Mouse (Mus musculus) MEL (cell line): Measurements from ENCODE around the gene Ssh3. TPM values are rescaled to one million over a fixed set of nuclear protein-coding genes. Genes with fewer than 3 reads are reported as not detected.
A peak's percentile ranks its signal among the peaks of the same experiment; 100 is the strongest.

Source experiments
- DNase-seq: peaks from one replicate; pipeline ENCODE4 v3.0.0; 2011; ENCODE audit warnings: low read depth, low spot score
- H3K27ac ChIP-seq: 2 replicates; pipeline ENCODE4 v1.5.1; 2012; ENCODE audit warnings: low read depth, mild to moderate bottlenecking, control low read depth, low read length, moderate library complexity; ENCODE audit not compliant: control insufficient read depth
- H3K27me3 ChIP-seq, 2 experiments: fragments of 150-350 bp in 1 of 2; sonication (generic) in 1 of 2; 2 replicates each; pipeline ENCODE4 v1.6.1; 2012; ENCODE audit warnings: low read length in 2 of 2, mild to moderate bottlenecking in 2 of 2, improper control_type of control experiment in 1 of 2, moderate library complexity in 1 of 2; ENCODE audit not compliant: insufficient read depth in 2 of 2, control insufficient read depth in 1 of 2
- H3K36me3 ChIP-seq, 2 experiments: 2 replicates each; pipeline ENCODE4 v1.6.1; 2012 to 2014; ENCODE audit warnings: low read length in 2 of 2, improper control_type of control experiment in 1 of 2, inconsistent platforms in 1 of 2, mild to moderate bottlenecking in 1 of 2; ENCODE audit not compliant: insufficient read depth in 2 of 2, control insufficient read depth in 1 of 2
- H3K4me1 ChIP-seq, 2 experiments: fragments of 150-350 bp in 1 of 2; sonication (generic) in 1 of 2; 2 replicates each; pipeline ENCODE4 v1.6.1; 2012; ENCODE audit warnings: low read length in 2 of 2, improper control_type of control experiment in 1 of 2, mild to moderate bottlenecking in 1 of 2; ENCODE audit not compliant: insufficient read depth in 2 of 2, control insufficient read depth in 1 of 2
- H3K4me3 ChIP-seq, 2 experiments: fragments of 150-350 bp in 1 of 2; sonication (generic) in 1 of 2; 2 replicates each; pipeline ENCODE4 v1.5.1; 2012; ENCODE audit warnings: low read depth in 2 of 2, low read length in 2 of 2, mild to moderate bottlenecking in 2 of 2, moderate library complexity in 2 of 2, control low read depth in 1 of 2, improper control_type of control experiment in 1 of 2; ENCODE audit not compliant: control insufficient read depth in 1 of 2, insufficient read depth in 1 of 2
- H3K79me2 ChIP-seq: 2 replicates; pipeline ENCODE4 v1.6.1; 2012; ENCODE audit warnings: mild to moderate bottlenecking, low read length, moderate library complexity; ENCODE audit not compliant: control insufficient read depth, poor library complexity, insufficient read depth
- H3K9ac ChIP-seq: 2 replicates; pipeline ENCODE4 v1.6.1; 2012; ENCODE audit warnings: low read depth, mild to moderate bottlenecking, control low read depth, low read length, moderate library complexity; ENCODE audit not compliant: control insufficient read depth, poor library complexity, severe bottlenecking
- H3K9me3 ChIP-seq: fragments of 150-350 bp; sonication (generic); replicated peaks from 2 replicates; pipeline ENCODE4 v1.6.1; 2012; ENCODE audit warnings: mild to moderate bottlenecking, low read length, improper control_type of control experiment, moderate library complexity; ENCODE audit not compliant: insufficient read depth
- CHD1 ChIP-seq: IDR thresholded peaks from 2 replicates; pipeline ENCODE4 v1.6.1; 2012; ENCODE audit warnings: low read depth, mild to moderate bottlenecking, inconsistent platforms, low read length, improper control_type of control experiment
- CHD2 ChIP-seq: IDR thresholded peaks from 2 replicates; pipeline ENCODE4 v1.6.1; 2011; ENCODE audit warnings: low read length, improper control_type of control experiment
- CTCF ChIP-seq, 3 experiments: IDR thresholded peaks in 2 of 3; conservative IDR thresholded peaks in 1 of 3; 2 replicates each; pipeline ENCODE4 v1.5.1; 2011 to 2012; ENCODE audit warnings: low read length in 3 of 3, low read depth in 2 of 3, mild to moderate bottlenecking in 2 of 3, improper control_type of control experiment in 1 of 3, inconsistent platforms in 1 of 3, mixed read lengths in 1 of 3, moderate library complexity in 1 of 3; ENCODE audit not compliant: control insufficient read depth in 1 of 3, insufficient read depth in 1 of 3, poor library complexity in 1 of 3, severe bottlenecking in 1 of 3
- E2F4 ChIP-seq: IDR thresholded peaks from 2 replicates; pipeline ENCODE4 v1.6.1; 2011; ENCODE audit warnings: low read depth, low read length, improper control_type of control experiment, borderline replicate concordance
- ETS1 ChIP-seq: IDR thresholded peaks from 2 replicates; pipeline ENCODE4 v1.6.1; 2012; ENCODE audit warnings: low read depth, mild to moderate bottlenecking, inconsistent platforms, low read length, improper control_type of control experiment, moderate library complexity
- GABPA ChIP-seq: IDR thresholded peaks from 2 replicates; pipeline ENCODE4 v1.6.1; 2012; ENCODE audit warnings: low read depth, mild to moderate bottlenecking, inconsistent platforms, low read length, improper control_type of control experiment, moderate library complexity
- GATA1 ChIP-seq: IDR thresholded peaks from 2 replicates; pipeline ENCODE4 v1.6.1; 2011; ENCODE audit warnings: low read depth, low read length, improper control_type of control experiment
- HCFC1 ChIP-seq: IDR thresholded peaks from 2 replicates; pipeline ENCODE4 v1.6.1; 2012; ENCODE audit warnings: low read depth, mild to moderate bottlenecking, inconsistent platforms, low read length, improper control_type of control experiment, moderate library complexity
- JUND ChIP-seq: IDR thresholded peaks from 2 replicates; pipeline ENCODE4 v1.6.1; 2011; ENCODE audit warnings: low read depth, mild to moderate bottlenecking, improper control_type of control experiment, low read length
- KAT2A ChIP-seq: conservative IDR thresholded peaks from 2 replicates; pipeline ENCODE4 v1.6.1; 2012; ENCODE audit warnings: low read depth, low read length, improper control_type of control experiment, inconsistent platforms
- MAFK ChIP-seq: IDR thresholded peaks from 2 replicates; pipeline ENCODE4 v1.6.1; 2011; ENCODE audit warnings: low read depth, mild to moderate bottlenecking, low read length, improper control_type of control experiment, borderline replicate concordance
- MXI1 ChIP-seq: IDR thresholded peaks from 2 replicates; pipeline ENCODE4 v1.6.1; 2011; ENCODE audit warnings: mild to moderate bottlenecking, low read depth, low read length, improper control_type of control experiment
- MYB ChIP-seq: IDR thresholded peaks from 2 replicates; pipeline ENCODE4 v1.6.1; 2011; ENCODE audit warnings: mild to moderate bottlenecking, low read depth, low read length, improper control_type of control experiment
- MYC ChIP-seq: IDR thresholded peaks from 2 replicates; pipeline ENCODE4 v1.6.1; 2011; ENCODE audit warnings: low read depth, mild to moderate bottlenecking, low read length, improper control_type of control experiment, moderate library complexity
- NELFE ChIP-seq: IDR thresholded peaks from 2 replicates; pipeline ENCODE4 v1.6.1; 2011; ENCODE audit warnings: low read depth, low read length, improper control_type of control experiment
- POLR2AphosphoS2 ChIP-seq: IDR thresholded peaks from 2 replicates; pipeline ENCODE4 v1.6.1; 2011; ENCODE audit warnings: low read length, improper control_type of control experiment
- RAD21 ChIP-seq: IDR thresholded peaks from 2 replicates; pipeline ENCODE4 v1.6.1; 2011; ENCODE audit warnings: mild to moderate bottlenecking, low read depth, low read length, improper control_type of control experiment
- TBP ChIP-seq: IDR thresholded peaks from 2 replicates; pipeline ENCODE4 v1.8.0; 2011; ENCODE audit warnings: low read depth, low read length, improper control_type of control experiment
- TCF12 ChIP-seq: IDR thresholded peaks from 2 replicates; pipeline ENCODE4 v1.6.1; 2014; ENCODE audit warnings: low read depth, mild to moderate bottlenecking, inconsistent platforms, low read length, improper control_type of control experiment, moderate library complexity
- UBTF ChIP-seq: IDR thresholded peaks from 2 replicates; pipeline ENCODE4 v1.6.1; 2012; ENCODE audit warnings: low read depth, mild to moderate bottlenecking, inconsistent platforms, low read length, improper control_type of control experiment, moderate library complexity, borderline replicate concordance; ENCODE audit not compliant: insufficient read depth
- USF2 ChIP-seq, 2 experiments: IDR thresholded peaks; 2 replicates each; pipeline ENCODE4 v1.6.1; 2011 to 2012; ENCODE audit warnings: improper control_type of control experiment in 2 of 2, low read length in 2 of 2, borderline replicate concordance in 1 of 2, inconsistent platforms in 1 of 2, low read depth in 1 of 2, mild to moderate bottlenecking in 1 of 2; ENCODE audit not compliant: insufficient read depth in 1 of 2
- ZC3H11A ChIP-seq: IDR thresholded peaks from 2 replicates; pipeline ENCODE4 v1.6.1; 2012; ENCODE audit warnings: low read depth, mild to moderate bottlenecking, inconsistent platforms, low read length, improper control_type of control experiment
- polyA plus RNA-seq, 2 experiments: library from polyadenylated mRNA; stranded (reverse) in 1 of 2; unstranded in 1 of 2; fragments of >175 nt in 1 of 2; fragments of >200 nt in 1 of 2; gene quantifications; 2 replicates each; pipeline versions ENCODE4 v1.2.1 to v1.2.4; 2012; ENCODE audit warnings: low replicate concordance in 2 of 2, low read depth in 1 of 2; ENCODE audit not compliant: insufficient read length in 2 of 2, insufficient read depth in 1 of 2, missing spikeins in 1 of 2
- total RNA-seq: library from RNA; depleted of rRNA; stranded (reverse); fragments of 300-350 nt; gene quantifications from 2 replicates; pipeline ENCODE4 v1.2.3, GENCODE M21; 2012

Ssh3 gene
- total and polyA plus RNA-seq, 3 experiments = 9.2 to 14.1 TPM; not detected in 1

DNA sequence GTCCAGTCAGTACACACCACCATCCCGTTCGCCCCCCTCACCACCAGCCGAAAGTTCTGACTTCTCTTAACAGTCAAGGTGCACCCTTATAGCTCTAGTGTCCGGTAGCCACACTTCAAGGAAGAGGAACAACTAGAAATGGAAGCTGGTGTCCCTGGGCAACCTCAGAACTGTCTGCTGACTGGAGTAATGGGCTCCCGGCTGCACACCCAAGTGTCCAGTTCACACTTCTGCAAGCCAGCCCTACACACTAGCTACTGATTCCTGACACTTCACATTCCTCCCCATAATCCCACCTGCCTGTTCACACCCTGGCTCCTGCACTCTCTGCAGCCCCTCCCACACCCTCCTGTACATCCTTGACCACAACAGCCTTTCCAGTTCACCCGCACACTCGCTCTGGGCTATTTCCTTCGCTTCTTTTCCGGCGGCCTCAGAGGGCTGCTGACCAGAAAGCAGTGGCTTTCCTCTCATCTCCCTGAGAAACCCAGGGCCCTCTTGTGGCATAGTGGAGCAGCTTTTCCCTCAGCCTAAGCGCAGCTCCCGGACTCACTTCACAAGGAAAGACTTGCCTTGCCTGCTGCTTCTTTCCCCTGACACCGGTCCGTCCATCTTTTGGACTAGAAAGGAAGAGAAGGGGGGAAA, 52.8 kb downstream of the Ssh3 start:
- H3K9ac ChIP-seq = no peak overlapping the region
- no peak for DNase-seq
- H3K4me1 ChIP-seq = peaks cover 6 to 29% of the 10 kb centered on the region in 2 experiments
- TF ChIP-seq CTCF (IDR thresholded peaks at IDR 0.05 in 2 of 3, conservative IDR thresholded peaks at IDR 0.05 in 1 of 3; ENCODE audit: control insufficient read depth in 1 of 3, insufficient read depth in 1 of 3, low read depth in 2 of 3, low read length in 3 of 3, poor library complexity in 1 of 3, severe bottlenecking in 1 of 3) (no peak), MXI1 (no peak), TCF12 (no peak), USF2 (IDR thresholded peaks at IDR 0.05; ENCODE audit: borderline replicate concordance in 1 of 2, insufficient read depth in 1 of 2, low read depth in 1 of 2, low read length in 2 of 2) (no peak), GATA1 (no peak), NELFE (no peak), JUND (no peak), POLR2AphosphoS2 (no peak)
- H3K27ac ChIP-seq = no peak overlapping the region
- H3K4me3 ChIP-seq = no peak overlapping the region
- H3K79me2 ChIP-seq = peaks cover 2% of the 10 kb centered on the region; the same call in 1 of the 2 replicates
- no peaks in the 10 kb centered on the region for H3K9me3 ChIP-seq
- H3K36me3 ChIP-seq = peaks cover 0 to 25% of the 10 kb centered on the region in 2 experiments; a peak in 2 of 4 replicates
- H3K27me3 ChIP-seq = peaks cover 10 to 18% of the 10 kb centered on the region in 2 experiments

- H3K27ac ChIP-seq = no peak overlapping the region
- peak overlapping the region in 1 of 2 experiments; percentile 92; a peak in 1 of 4 replicates for H3K4me3 ChIP-seq
- peaks cover 10 to 18% of the 10 kb centered on the region in 2 experiments for H3K27me3 ChIP-seq
- peaks cover 2% of the 10 kb centered on the region; the same call in 1 of the 2 replicates for H3K79me2 ChIP-seq
- no peak for TF ChIP-seq USF2 (IDR thresholded peaks at IDR 0.05; ENCODE audit: borderline replicate concordance in 1 of 2, insufficient read depth in 1 of 2, low read depth in 1 of 2, low read length in 2 of 2)
- no peak for TF ChIP-seq CHD1
- peaks cover 0 to 18% of the 10 kb centered on the region in 2 experiments; a peak in 2 of 4 replicates for H3K36me3 ChIP-seq
- no peaks in the 10 kb centered on the region for H3K9me3 ChIP-seq
- no peak for DNase-seq
- H3K4me1 ChIP-seq = peaks cover 4 to 23% of the 10 kb centered on the region in 2 experiments
- no peak overlapping the region; the same call in 1 of the 2 replicates for H3K9ac ChIP-seq
Observed at GRCm38 (mm10) chr19:4215451-4215840, 53.5 kb downstream of the Ssh3 start.

- no peaks in the 10 kb centered on the region for H3K9me3 ChIP-seq
- H3K79me2 ChIP-seq = peaks cover 2% of the 10 kb centered on the region; the same call in 1 of the 2 replicates
- H3K4me3 ChIP-seq = peak overlapping the region; percentile 67 to 92
- H3K9ac ChIP-seq = peak overlapping the region; percentile 80
- H3K27ac ChIP-seq = no peak overlapping the region
- peaks cover 0 to 13% of the 10 kb centered on the region in 2 experiments; a peak in 2 of 4 replicates for H3K36me3 ChIP-seq
- no peak for DNase-seq
- peaks cover 2 to 18% of the 10 kb centered on the region in 2 experiments; a peak in 3 of 4 replicates for H3K4me1 ChIP-seq
- peaks cover 10 to 18% of the 10 kb centered on the region in 2 experiments for H3K27me3 ChIP-seq
- no peak for TF ChIP-seq MYB
- TF ChIP-seq CHD2 = no peak
- TF ChIP-seq MAFK = no peak
- TF ChIP-seq KAT2A = no peak
- no peak for TF ChIP-seq UBTF
- no peak for TF ChIP-seq ETS1
- no peak for TF ChIP-seq MXI1
- no peak for TF ChIP-seq NELFE
- no peak for TF ChIP-seq RAD21
- no peak for TF ChIP-seq CTCF (IDR thresholded peaks at IDR 0.05 in 2 of 3, conservative IDR thresholded peaks at IDR 0.05 in 1 of 3; ENCODE audit: control insufficient read depth in 1 of 3, insufficient read depth in 1 of 3, low read depth in 2 of 3, low read length in 3 of 3, poor library complexity in 1 of 3, severe bottlenecking in 1 of 3)
- no peak for TF ChIP-seq E2F4
- TF ChIP-seq HCFC1 = no peak
- no peak for TF ChIP-seq ZC3H11A
- TF ChIP-seq TBP = no peak
- no peak for TF ChIP-seq GABPA
- no peak for TF ChIP-seq MYC
Observed at GRCm38 (mm10) chr19:4214771-4215450, 54.1 kb downstream of the Ssh3 start.
